Mouse (Mus musculus) right cerebral cortex, adult 2 months (tissue): ENCODE results near the gene Usp16.
A peak's percentile ranks its signal among the peaks of the same experiment; 100 is the strongest.
"Not testable (repeated sequence)": the region's sequence is repeated elsewhere in the genome, so short reads cannot be mapped to it uniquely, and the experiment has no call there.

Source experiments
- DNase-seq, 2 experiments: peaks; one replicate each; pipeline ENCODE4 v3.0.0; 2021 to 2022; ENCODE audit warnings: low spot score in 2 of 2

Gene Usp16

GRCm38 (mm10) chr16:87486739-87487138 is 32.2 kb downstream of the Usp16 start:
- DNase-seq: no peak

GRCm38 (mm10) chr16:87488605-87489004 is 34.1 kb downstream of the Usp16 start:
- no peak for DNase-seq

GRCm38 (mm10) chr16:87492191-87492792 is 37.8 kb downstream of the Usp16 start:
- not testable (repeated sequence) for DNase-seq

DNA sequence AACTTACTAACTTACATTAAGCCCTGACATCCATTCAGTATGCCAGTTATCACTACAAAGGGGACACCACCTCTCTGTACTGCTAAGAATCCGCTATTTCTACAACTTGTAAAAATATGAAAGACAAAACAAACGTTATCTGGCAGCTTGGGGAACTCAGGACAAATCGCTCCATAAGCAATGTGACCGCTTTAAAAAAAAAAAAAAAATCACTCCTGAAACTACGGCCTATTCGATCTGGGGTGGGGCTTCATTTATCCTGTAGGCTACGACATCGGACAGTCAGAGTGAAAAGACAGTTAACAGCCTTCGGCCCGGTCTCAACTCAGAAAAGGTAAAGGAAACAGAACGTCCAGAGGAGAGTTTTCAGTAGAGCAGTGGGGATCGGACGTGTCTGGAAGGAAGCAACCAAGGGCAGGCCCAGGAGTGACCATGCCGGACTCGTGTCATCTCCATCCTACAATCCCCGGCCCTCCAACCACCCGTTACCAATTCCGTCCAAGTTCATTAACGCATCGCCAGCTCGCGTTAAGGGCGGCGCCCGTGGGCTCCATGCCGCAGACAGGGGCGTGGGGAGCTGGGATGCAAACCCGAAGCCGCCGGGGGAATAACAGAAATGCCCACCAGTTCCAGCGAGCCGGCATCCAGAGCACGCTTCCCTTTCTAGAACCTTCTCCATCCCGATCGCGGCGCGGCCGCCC is 40.6 kb downstream of the Usp16 start:
- no peak for DNase-seq

GRCm38 (mm10) chr16:87495716-87496447 is 41.4 kb downstream of the Usp16 start, which contains the start of gene Cct8:
Cct8 (minus strand) TSS chr16:87495873.
- peak; percentile 95 to 97 for DNase-seq

DNA sequence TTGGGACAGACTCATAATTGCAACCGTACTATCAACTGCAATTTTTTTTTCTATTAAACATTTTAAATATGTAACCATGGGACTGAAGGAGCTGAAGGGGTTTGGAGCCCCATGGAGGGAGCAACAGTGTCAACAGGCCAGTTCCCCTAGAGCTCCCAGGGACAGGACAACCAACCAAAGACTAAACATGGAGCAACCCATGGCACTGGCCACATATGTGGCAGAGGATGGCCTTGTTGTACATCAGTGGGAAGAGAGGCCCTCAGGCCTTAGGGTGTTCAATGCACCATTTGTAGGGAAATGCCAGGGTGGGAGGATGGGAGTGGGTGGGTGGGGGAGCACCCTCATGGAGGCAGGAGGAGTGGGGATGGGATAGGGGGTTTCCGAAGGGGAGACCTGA is 42.2 kb downstream of the Usp16 start:
- no peak for DNase-seq

- DNase-seq: no peak
Measured at GRCm38 (mm10) chr16:87497171-87497570, 42.7 kb downstream of the Usp16 start.

DNA sequence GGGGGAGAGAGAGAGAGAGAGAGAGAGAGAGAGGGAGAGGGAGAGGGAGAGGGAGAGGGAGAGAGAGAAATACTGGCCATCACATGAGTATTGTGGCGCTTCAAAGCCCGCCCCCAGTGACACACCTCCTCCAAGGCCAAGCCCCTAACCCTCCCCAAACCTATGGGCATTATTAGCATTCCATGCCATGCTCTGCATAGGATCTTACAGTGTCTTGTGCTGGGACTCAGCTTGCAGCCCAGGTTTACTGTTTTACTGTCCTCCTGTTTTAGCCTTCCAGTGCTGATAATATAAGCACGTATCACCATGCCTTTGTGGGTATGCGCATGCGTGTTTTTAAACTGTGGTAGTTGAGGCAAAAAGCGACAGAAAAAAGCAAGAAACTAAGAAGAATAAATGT is 45.1 kb downstream of the Usp16 start:
- no peak for DNase-seq

GRCm38 (mm10) chr16:87501304-87502078 is 47.0 kb downstream of the Usp16 start:
- no peak for DNase-seq

DNA sequence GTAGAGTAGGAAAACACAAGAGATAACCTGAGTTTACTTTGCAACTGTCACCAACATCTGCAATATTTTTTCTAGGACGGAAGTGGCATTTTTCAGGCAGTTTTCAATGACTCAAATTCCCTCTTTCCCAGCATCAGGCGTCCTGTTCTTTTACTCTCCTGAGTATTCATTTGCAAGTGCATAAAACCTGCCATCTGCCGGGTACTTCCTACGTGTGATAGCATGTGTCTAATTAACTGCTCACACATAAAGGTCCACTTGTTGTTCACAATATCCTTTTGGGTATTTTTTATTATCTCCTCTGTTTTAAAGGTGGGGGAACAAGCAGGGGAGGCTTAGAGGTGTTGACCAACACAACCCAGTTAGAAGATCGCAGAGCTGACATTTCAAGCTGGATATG is 57.2 kb downstream of the Usp16 start:
- DNase-seq: no peak

- no peak for DNase-seq
Measured at GRCm38 (mm10) chr16:87512331-87512730, 57.8 kb downstream of the Usp16 start.

DNA sequence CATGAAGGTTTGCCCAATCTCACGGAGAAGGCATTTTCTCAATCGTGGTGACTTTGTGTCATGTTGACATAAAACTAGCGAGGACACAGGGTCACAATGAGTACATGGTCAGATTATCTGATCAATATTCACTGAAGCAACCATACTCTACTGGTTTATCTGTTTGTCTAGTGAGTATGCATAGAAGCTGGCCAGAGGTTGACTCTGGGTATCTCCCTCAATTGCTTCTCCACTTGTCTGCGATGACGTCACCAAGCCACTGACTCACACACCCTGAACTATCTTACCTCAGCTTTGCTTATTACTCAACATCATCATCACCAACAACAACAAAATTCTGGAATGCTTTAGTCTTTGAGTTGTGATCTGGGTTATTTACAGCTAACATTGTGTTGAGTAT is 69.7 kb downstream of the Usp16 start:
- no peak for DNase-seq

GRCm38 (mm10) chr16:87527553-87528249 is 73.2 kb downstream of the Usp16 start:
- DNase-seq: no peak

- no peak for DNase-seq
Measured at GRCm38 (mm10) chr16:87528755-87529154, 74.3 kb downstream of the Usp16 start.
